Mouse (Mus musculus): ENCODE measurements around the gene Itpa. TPM values are rescaled to one million over a fixed set of nuclear protein-coding genes. Genes with fewer than 3 reads are reported as not detected.
"Not testable (repeated sequence)": the region's sequence is repeated elsewhere in the genome, so short reads cannot be mapped to it uniquely, and the experiment has no call there.

Itpa gene
- polyA plus RNA-seq, 1 experiment, result 95.9 TPM

- Histone ChIP-seq H3ac (ENCODE audit: control insufficient read depth, insufficient read length, low read depth) (no peak overlapping the region), H3K79me3 (ENCODE audit: low read depth) (no peaks in the 10 kb centered on the region), H3K36me3 (ENCODE audit: control insufficient read depth, insufficient read depth) (no peaks in the 10 kb centered on the region), H3K79me2 (ENCODE audit: control insufficient read depth, insufficient read depth) (no peaks in the 10 kb centered on the region), H3K27me3 (ENCODE audit: control insufficient read depth, insufficient read depth, insufficient read length) (no peaks in the 10 kb centered on the region), H3K4me3 (ENCODE audit: insufficient read depth, poor library complexity, severe bottlenecking) (no peak overlapping the region)
- no peak for TF ChIP-seq CTCF (IDR thresholded peaks at IDR 0.05; ENCODE audit: control insufficient read depth, insufficient read depth, insufficient read length)
- TF ChIP-seq MYOD1 (IDR thresholded peaks at IDR 0.05; ENCODE audit: control insufficient read depth, insufficient read length, low read depth), result no peak
- TF ChIP-seq FOSL1 (IDR thresholded peaks at IDR 0.05; ENCODE audit: insufficient read depth, low read length, poor library complexity, severe bottlenecking), result no peak
- no peak for TF ChIP-seq USF1 (IDR thresholded peaks at IDR 0.05; ENCODE audit: low read depth)
- no peak for TF ChIP-seq MYOG (IDR thresholded peaks at IDR 0.05; ENCODE audit: control insufficient read depth, extremely low read depth, insufficient read length)
- no peak for TF ChIP-seq CEBPB (IDR thresholded peaks at IDR 0.05; ENCODE audit: low read depth)
- TF ChIP-seq MAX (IDR thresholded peaks at IDR 0.05), result no peak
Measured at GRCm38 (mm10) chr2:130645198-130645597, 22.2 kb upstream of the Itpa start.

GRCm38 (mm10) chr2:130649028-130649427 is 18.4 kb upstream of the Itpa start:
- not testable (repeated sequence) for H3K79me3 ChIP-seq (ENCODE audit: low read depth); H3K27me3 ChIP-seq (ENCODE audit: control insufficient read depth, insufficient read depth, insufficient read length); H3K79me2 ChIP-seq (ENCODE audit: control insufficient read depth, insufficient read depth); H3K4me3 ChIP-seq (ENCODE audit: insufficient read depth, poor library complexity, severe bottlenecking); H3ac ChIP-seq (ENCODE audit: control insufficient read depth, insufficient read length, low read depth)
- peaks cover 14% of the 10 kb centered on the region for H3K36me3 ChIP-seq (ENCODE audit: control insufficient read depth, insufficient read depth)

- TF ChIP-seq CEBPB (IDR thresholded peaks at IDR 0.05; ENCODE audit: low read depth) (no peak), MYOG (IDR thresholded peaks at IDR 0.05; ENCODE audit: control insufficient read depth, extremely low read depth, insufficient read length) (no peak), MAX (IDR thresholded peaks at IDR 0.05) (no peak), MYOD1 (IDR thresholded peaks at IDR 0.05; ENCODE audit: control insufficient read depth, insufficient read length, low read depth) (no peak), FOSL1 (IDR thresholded peaks at IDR 0.05; ENCODE audit: insufficient read depth, low read length, poor library complexity, severe bottlenecking) (no peak), CTCF (IDR thresholded peaks at IDR 0.05; ENCODE audit: control insufficient read depth, insufficient read depth, insufficient read length) (no peak), USF1 (IDR thresholded peaks at IDR 0.05; ENCODE audit: low read depth) (no peak)
- H3K79me3 ChIP-seq (ENCODE audit: low read depth), result no peaks in the 10 kb centered on the region
- H3ac ChIP-seq (ENCODE audit: control insufficient read depth, insufficient read length, low read depth), result no peak overlapping the region
- peaks cover 53% of the 10 kb centered on the region for H3K36me3 ChIP-seq (ENCODE audit: control insufficient read depth, insufficient read depth)
- no peaks in the 10 kb centered on the region for H3K79me2 ChIP-seq (ENCODE audit: control insufficient read depth, insufficient read depth)
- no peak overlapping the region for H3K4me3 ChIP-seq (ENCODE audit: insufficient read depth, poor library complexity, severe bottlenecking)
- no peaks in the 10 kb centered on the region for H3K27me3 ChIP-seq (ENCODE audit: control insufficient read depth, insufficient read depth, insufficient read length)
Measured at GRCm38 (mm10) chr2:130653303-130653702, 14.1 kb upstream of the Itpa start.

GRCm38 (mm10) chr2:130653760-130654159 is 13.7 kb upstream of the Itpa start:
- Histone ChIP-seq H3K4me3 (ENCODE audit: insufficient read depth, poor library complexity, severe bottlenecking) (no peak overlapping the region), H3K79me3 (ENCODE audit: low read depth) (no peaks in the 10 kb centered on the region), H3K79me2 (ENCODE audit: control insufficient read depth, insufficient read depth) (no peaks in the 10 kb centered on the region), H3ac (ENCODE audit: control insufficient read depth, insufficient read length, low read depth) (no peak overlapping the region), H3K36me3 (ENCODE audit: control insufficient read depth, insufficient read depth) (peaks cover 58% of the 10 kb centered on the region), H3K27me3 (ENCODE audit: control insufficient read depth, insufficient read depth, insufficient read length) (no peaks in the 10 kb centered on the region)
- TF ChIP-seq MYOD1 (IDR thresholded peaks at IDR 0.05; ENCODE audit: control insufficient read depth, insufficient read length, low read depth) (no peak), CTCF (IDR thresholded peaks at IDR 0.05; ENCODE audit: control insufficient read depth, insufficient read depth, insufficient read length) (no peak), FOSL1 (IDR thresholded peaks at IDR 0.05; ENCODE audit: insufficient read depth, low read length, poor library complexity, severe bottlenecking) (no peak), MAX (IDR thresholded peaks at IDR 0.05) (no peak), USF1 (IDR thresholded peaks at IDR 0.05; ENCODE audit: low read depth) (no peak), MYOG (IDR thresholded peaks at IDR 0.05; ENCODE audit: control insufficient read depth, extremely low read depth, insufficient read length) (no peak), CEBPB (IDR thresholded peaks at IDR 0.05; ENCODE audit: low read depth) (no peak)

- no peaks in the 10 kb centered on the region for H3K27me3 ChIP-seq (ENCODE audit: control insufficient read depth, insufficient read depth, insufficient read length)
- no peak overlapping the region for H3K4me3 ChIP-seq (ENCODE audit: insufficient read depth, poor library complexity, severe bottlenecking)
- peaks cover 72% of the 10 kb centered on the region for H3K36me3 ChIP-seq (ENCODE audit: control insufficient read depth, insufficient read depth)
- TF ChIP-seq USF1 (IDR thresholded peaks at IDR 0.05; ENCODE audit: low read depth) (no peak), FOSL1 (IDR thresholded peaks at IDR 0.05; ENCODE audit: insufficient read depth, low read length, poor library complexity, severe bottlenecking) (no peak), MYOG (IDR thresholded peaks at IDR 0.05; ENCODE audit: control insufficient read depth, extremely low read depth, insufficient read length) (no peak)
- H3K79me3 ChIP-seq (ENCODE audit: low read depth), result no peaks in the 10 kb centered on the region
- no peaks in the 10 kb centered on the region for H3K79me2 ChIP-seq (ENCODE audit: control insufficient read depth, insufficient read depth)
- no peak overlapping the region for H3ac ChIP-seq (ENCODE audit: control insufficient read depth, insufficient read length, low read depth)
Measured at GRCm38 (mm10) chr2:130655660-130656339, 11.6 kb upstream of the Itpa start.

GRCm38 (mm10) chr2:130656536-130656935 is 10.9 kb upstream of the Itpa start:
- H3K27me3 ChIP-seq (ENCODE audit: control insufficient read depth, insufficient read depth, insufficient read length), result no peaks in the 10 kb centered on the region
- H3K79me3 ChIP-seq (ENCODE audit: low read depth), result no peaks in the 10 kb centered on the region
- H3K79me2 ChIP-seq (ENCODE audit: control insufficient read depth, insufficient read depth), result no peaks in the 10 kb centered on the region
- H3K36me3 ChIP-seq (ENCODE audit: control insufficient read depth, insufficient read depth), result peaks cover 79% of the 10 kb centered on the region
- TF ChIP-seq FOSL1 (IDR thresholded peaks at IDR 0.05; ENCODE audit: insufficient read depth, low read length, poor library complexity, severe bottlenecking) (no peak), MYOG (IDR thresholded peaks at IDR 0.05; ENCODE audit: control insufficient read depth, extremely low read depth, insufficient read length) (no peak), CTCF (IDR thresholded peaks at IDR 0.05; ENCODE audit: control insufficient read depth, insufficient read depth, insufficient read length) (no peak), MAX (IDR thresholded peaks at IDR 0.05) (no peak), USF1 (IDR thresholded peaks at IDR 0.05; ENCODE audit: low read depth) (no peak), CEBPB (IDR thresholded peaks at IDR 0.05; ENCODE audit: low read depth) (no peak), MYOD1 (IDR thresholded peaks at IDR 0.05; ENCODE audit: control insufficient read depth, insufficient read length, low read depth) (no peak)
- no peak overlapping the region for H3K4me3 ChIP-seq (ENCODE audit: insufficient read depth, poor library complexity, severe bottlenecking)
- H3ac ChIP-seq (ENCODE audit: control insufficient read depth, insufficient read length, low read depth), result no peak overlapping the region

Data from C2C12 (cell line).